Mouse (Mus musculus) intestine, embryonic 14.5 days (tissue): Measurements from ENCODE around the gene Sgcd. TPM values are rescaled to one million over a fixed set of nuclear protein-coding genes. Genes with fewer than 3 reads are reported as not detected.
"Not testable (repeated sequence)": the region's sequence is repeated elsewhere in the genome, so short reads cannot be mapped to it uniquely, and the experiment has no call there.

Experiments
- ATAC-seq: fragments of 200-750 bp; cut with Nextera tagmentation; replicated peaks from 2 replicates; pipeline ENCODE4 v1.8.0; 2017; ENCODE audit warnings: low read depth, moderate number of reproducible peaks, moderate TSS enrichment, moderate library complexity; ENCODE audit not compliant: low FRiP score, low TSS enrichment
- DNase-seq: peaks from one replicate; pipeline ENCODE4 v3.0.0-alpha.2; 2018; ENCODE audit warnings: low spot score
- H3K27ac ChIP-seq: fragments of 300-500 bp; sonication (generic); 2 replicates; pipeline ENCODE4 v1.5.1; 2014; ENCODE audit warnings: low read depth, mild to moderate bottlenecking, control low read depth
- H3K27me3 ChIP-seq: fragments of 300-500 bp; sonication (generic); replicated peaks from 2 replicates; pipeline ENCODE4 v1.6.1; 2014; ENCODE audit warnings: low read length, control low read depth; ENCODE audit not compliant: control insufficient read depth, insufficient read depth
- H3K36me3 ChIP-seq: fragments of 300-500 bp; sonication (generic); 2 replicates; pipeline ENCODE4 v1.6.1; 2014; ENCODE audit warnings: low read length, control low read depth; ENCODE audit not compliant: control insufficient read depth, insufficient read depth
- H3K4me1 ChIP-seq: fragments of 300-500 bp; sonication (generic); replicated peaks from 2 replicates; pipeline ENCODE4 v1.6.1; 2014; ENCODE audit warnings: low read length, control low read depth, mixed read lengths; ENCODE audit not compliant: control insufficient read depth, insufficient read depth
- H3K4me2 ChIP-seq: fragments of 300-500 bp; sonication (generic); 2 replicates; pipeline ENCODE4 v1.6.1; 2014; ENCODE audit warnings: low read length
- H3K4me3 ChIP-seq: fragments of 300-500 bp; sonication (generic); 2 replicates; pipeline ENCODE4 v1.5.1; 2014; ENCODE audit warnings: low read depth, low read length, control low read depth, mixed read lengths
- H3K9ac ChIP-seq: fragments of 300-500 bp; sonication (generic); 2 replicates; pipeline ENCODE4 v1.6.1; 2014; ENCODE audit warnings: mild to moderate bottlenecking, low read length
- H3K9me3 ChIP-seq: fragments of 300-500 bp; sonication (generic); 2 replicates; pipeline ENCODE4 v1.6.1; 2016; ENCODE audit warnings: low read length, control low read depth; ENCODE audit not compliant: control insufficient read depth
- WGBS: fragments of 180-500 bp; shearing (Covaris S2); extraction: QIAGEN DNeasy Blood & Tissue Kit; methylation state at CpG from one replicate; pipeline ENCODE4 v1.1.7; 2014; 5-methylcytosine and 5-hydroxymethylcytosine counted together
- polyA plus RNA-seq: library from polyadenylated mRNA; unstranded; fragments of >200 nt; fragmentation: Nextera tagmentation; extraction: Ambion mirVana; gene quantifications from 2 replicates; pipeline ENCODE4 v1.2.1, GENCODE M21; 2014

Sgcd gene
- polyA plus RNA-seq, 1 experiment from 2014 or later: 4.3 TPM

DNA sequence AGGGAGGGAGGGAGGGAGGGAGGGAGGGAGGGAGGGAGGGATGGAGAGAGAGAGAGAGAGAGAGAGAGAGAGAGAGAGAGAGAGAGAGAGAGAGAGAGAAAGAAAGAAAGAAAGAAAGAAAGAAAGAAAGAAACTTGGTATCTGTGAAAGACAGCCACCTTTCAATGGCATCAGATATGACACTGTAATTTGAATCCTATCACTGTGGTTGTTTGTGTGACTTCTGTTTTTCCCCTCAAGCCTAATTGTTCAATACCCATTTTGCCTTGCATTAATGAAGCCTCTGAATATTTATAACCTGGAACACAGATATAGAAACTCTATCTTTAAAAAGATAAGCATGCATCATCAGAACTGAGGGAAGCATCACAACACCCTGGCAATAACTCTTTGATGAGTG lies 528.1 kb downstream of the Sgcd start:
- ATAC-seq, H3K4me2 ChIP-seq, H3K4me1 ChIP-seq, H3K36me3 ChIP-seq, H3K27me3 ChIP-seq, DNase-seq, H3K9ac ChIP-seq, H3K4me3 ChIP-seq, H3K9me3 ChIP-seq, H3K27ac ChIP-seq: not testable (repeated sequence)

DNA sequence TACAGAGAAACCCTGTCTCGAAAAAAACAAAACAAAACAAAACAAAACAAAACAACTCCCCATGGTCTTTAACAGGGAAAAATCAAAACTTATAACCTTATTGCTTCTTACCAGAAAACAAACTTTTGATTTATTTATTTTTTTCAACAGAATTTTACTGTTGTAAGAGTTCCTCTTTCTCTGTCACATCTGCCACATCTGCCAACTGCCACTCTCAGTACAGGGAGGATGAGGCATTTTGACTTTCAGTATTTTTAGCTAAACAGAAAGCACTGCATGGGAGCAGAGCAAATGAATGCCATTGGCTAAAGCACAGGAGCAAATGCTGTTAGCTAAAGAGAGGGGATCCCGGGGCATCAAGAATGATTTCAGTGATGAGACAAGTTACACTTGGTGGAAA lies 528.6 kb downstream of the Sgcd start:
- Histone ChIP-seq H3K4me2 (no peak overlapping the region), H3K36me3 (no peaks in the 10 kb centered on the region), H3K4me3 (no peak overlapping the region), H3K9ac (no peak overlapping the region), H3K9me3 (no peaks in the 10 kb centered on the region), H3K4me1 (no peaks in the 10 kb centered on the region), H3K27me3 (no peaks in the 10 kb centered on the region), H3K27ac (no peak overlapping the region)
- no peak for DNase-seq
- WGBS: 68% methylated on average over 2 of the region's 2 CpGs
- no peak for ATAC-seq

DNA sequence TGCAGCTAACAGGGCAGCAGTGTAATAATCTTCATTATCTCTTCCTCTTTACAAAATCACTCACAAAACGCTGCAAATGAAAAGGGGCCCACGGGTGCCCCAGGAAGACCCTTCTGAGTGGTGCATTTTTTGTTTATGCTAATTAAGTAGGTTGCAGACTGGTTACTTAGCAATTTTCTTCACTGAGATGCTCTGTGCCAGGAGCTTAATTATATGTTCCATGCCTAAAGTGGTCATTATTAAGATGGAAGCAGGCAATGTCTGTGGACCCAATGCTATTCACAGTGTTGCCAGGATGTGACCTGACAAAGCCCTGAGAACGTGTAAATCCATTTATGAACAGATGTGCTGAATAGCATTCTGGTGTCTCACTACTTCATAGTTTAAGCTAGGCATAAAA lies 529.6 kb downstream of the Sgcd start:
- H3K4me3 ChIP-seq: no peak overlapping the region
- ATAC-seq (no peak), DNase-seq (no peak)
- H3K9ac ChIP-seq: no peak overlapping the region
- H3K4me1 ChIP-seq: no peaks in the 10 kb centered on the region
- H3K36me3 ChIP-seq: no peaks in the 10 kb centered on the region
- H3K27me3 ChIP-seq: no peaks in the 10 kb centered on the region
- H3K4me2 ChIP-seq: no peak overlapping the region
- no peaks in the 10 kb centered on the region for H3K9me3 ChIP-seq
- no peak overlapping the region for H3K27ac ChIP-seq
- WGBS: 71% methylated on average over 3 of the region's 3 CpGs

DNA sequence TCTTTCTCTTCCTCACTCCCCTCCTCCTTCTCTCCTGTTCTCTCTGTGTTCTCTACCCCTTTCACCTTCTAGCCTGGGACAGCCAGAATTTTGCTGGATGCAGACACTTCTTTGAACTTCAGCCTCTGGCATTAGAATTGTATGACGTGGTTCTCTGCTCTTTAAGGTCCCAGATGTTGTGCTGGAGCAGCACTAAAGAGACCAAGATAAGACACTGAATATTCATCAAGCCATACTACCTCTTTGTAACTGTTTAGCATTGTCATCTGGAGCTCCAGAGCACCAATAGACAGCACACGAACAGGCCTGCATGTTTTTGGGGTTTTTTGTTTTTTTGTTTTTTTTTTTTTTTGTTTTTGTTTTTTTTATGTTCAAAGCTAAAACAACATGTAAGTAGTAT lies 541.0 kb downstream of the Sgcd start:
- ATAC-seq (no peak), DNase-seq (no peak)
- Histone ChIP-seq H3K4me1 (no peaks in the 10 kb centered on the region), H3K9ac (no peak overlapping the region), H3K36me3 (no peaks in the 10 kb centered on the region), H3K4me3 (no peak overlapping the region), H3K27me3 (no peaks in the 10 kb centered on the region), H3K9me3 (no peaks in the 10 kb centered on the region), H3K4me2 (no peak overlapping the region), H3K27ac (no peak overlapping the region)
- WGBS: 58% methylated on average over 2 of the region's 2 CpGs

DNA sequence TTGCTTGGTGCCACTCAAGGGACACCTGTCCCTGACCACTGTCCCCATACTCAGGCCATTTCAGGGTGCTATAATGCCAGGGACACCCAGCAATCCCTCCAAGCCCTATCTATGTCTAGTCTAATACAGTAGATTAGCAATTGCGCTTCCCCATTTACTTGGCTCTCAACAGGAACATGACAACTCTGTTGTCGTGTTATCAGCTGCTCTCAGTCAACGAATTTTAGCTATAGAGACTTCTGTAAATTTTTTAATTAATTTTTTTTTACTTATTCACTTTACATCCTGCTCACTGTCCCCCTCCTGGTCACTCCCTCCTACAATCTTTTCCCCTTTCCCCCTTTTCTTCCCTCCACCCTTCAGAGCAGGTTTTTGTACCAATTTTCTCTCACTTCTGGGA lies 542.4 kb downstream of the Sgcd start:
- H3K9ac ChIP-seq: no peak overlapping the region
- no peak for ATAC-seq

DNA sequence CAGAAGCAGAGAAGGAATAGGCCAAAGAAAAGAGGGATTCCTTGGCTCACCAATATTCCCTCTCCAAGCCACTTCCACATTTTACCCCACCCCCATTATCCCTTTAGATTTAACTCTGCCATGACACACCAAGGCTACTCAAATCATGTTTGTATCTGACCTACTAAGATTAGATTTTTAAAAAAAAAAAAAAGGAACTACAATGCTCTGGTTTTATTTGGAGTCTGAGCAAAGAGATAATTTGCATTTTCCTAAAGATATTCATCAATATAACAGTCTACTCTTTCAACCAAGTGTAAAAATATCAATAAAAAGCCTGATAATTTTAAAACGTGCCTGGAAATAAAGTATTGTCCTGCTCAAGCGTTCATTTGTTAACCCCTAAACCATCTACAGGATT lies 543.1 kb downstream of the Sgcd start:
- H3K4me1 ChIP-seq: no peaks in the 10 kb centered on the region
- ATAC-seq (no peak), DNase-seq (no peak)
- no peak overlapping the region for H3K9ac ChIP-seq
- H3K27ac ChIP-seq: no peak overlapping the region
- H3K27me3 ChIP-seq: no peaks in the 10 kb centered on the region
- H3K36me3 ChIP-seq: no peaks in the 10 kb centered on the region
- H3K4me2 ChIP-seq: no peak overlapping the region
- no peaks in the 10 kb centered on the region for H3K9me3 ChIP-seq
- 69% methylated on average over 2 of the region's 2 CpGs for WGBS
- H3K4me3 ChIP-seq: no peak overlapping the region

More for the DNA sequence above, 542.4 kb downstream of the Sgcd start:
- no peak for DNase-seq
- H3K27ac ChIP-seq: no peak overlapping the region
- H3K4me2 ChIP-seq: no peak overlapping the region
- H3K36me3 ChIP-seq: no peaks in the 10 kb centered on the region
- H3K4me3 ChIP-seq: no peak overlapping the region
- 85% methylated on average over 3 of the region's 3 CpGs for WGBS
- H3K9me3 ChIP-seq: no peaks in the 10 kb centered on the region
- no peaks in the 10 kb centered on the region for H3K4me1 ChIP-seq
- no peaks in the 10 kb centered on the region for H3K27me3 ChIP-seq

DNA sequence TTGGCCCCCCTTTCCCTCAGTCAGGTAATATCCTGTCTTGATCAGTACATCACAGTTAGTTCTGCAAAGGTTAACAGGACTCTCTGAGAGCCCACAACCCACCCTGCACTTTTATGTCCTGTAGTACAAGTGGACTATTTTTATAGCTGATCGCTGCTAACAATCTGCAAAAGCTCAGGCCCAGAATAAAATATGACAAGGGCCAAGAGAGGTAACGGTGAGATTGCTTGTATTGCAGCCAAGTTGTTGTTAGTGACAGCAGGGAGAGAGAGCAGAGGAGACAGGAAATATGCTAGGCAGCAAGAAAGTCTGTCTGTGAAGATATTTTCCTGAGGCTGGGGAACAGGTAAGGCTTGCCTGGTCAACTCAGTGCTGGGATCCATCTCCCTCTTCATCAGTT lies 546.5 kb downstream of the Sgcd start:
- H3K4me1 ChIP-seq: no peaks in the 10 kb centered on the region
- no peak for ATAC-seq
- H3K4me2 ChIP-seq: no peak overlapping the region
- H3K27me3 ChIP-seq: no peaks in the 10 kb centered on the region
- H3K9me3 ChIP-seq: no peaks in the 10 kb centered on the region
- no peak overlapping the region for H3K9ac ChIP-seq
- no peaks in the 10 kb centered on the region for H3K36me3 ChIP-seq
- DNase-seq: no peak
- H3K27ac ChIP-seq: no peak overlapping the region
- no peak overlapping the region for H3K4me3 ChIP-seq
- 32% methylated on average over 2 of the region's 2 CpGs for WGBS

DNA sequence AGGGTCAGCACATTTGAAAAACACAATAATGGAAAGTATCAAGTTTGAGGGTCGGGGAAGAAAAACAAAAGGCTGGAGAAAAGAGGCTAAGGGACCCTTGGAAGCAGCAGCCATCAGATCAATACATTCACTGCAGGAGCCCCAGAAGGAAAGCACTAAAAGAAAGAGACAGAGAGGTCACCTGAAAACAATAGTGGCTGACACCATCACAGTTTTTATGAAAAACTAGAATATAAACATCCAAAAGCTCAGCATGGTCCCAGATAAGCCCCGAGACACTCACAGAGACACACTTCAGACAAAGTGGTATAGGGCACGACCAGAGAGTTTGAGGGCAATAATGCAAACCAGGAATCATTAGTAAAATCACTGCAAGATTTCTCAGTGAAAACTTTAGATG lies 589.2 kb downstream of the Sgcd start:
- Histone ChIP-seq H3K9ac (no peak overlapping the region), H3K36me3 (no peaks in the 10 kb centered on the region), H3K27me3 (no peaks in the 10 kb centered on the region), H3K4me1 (no peaks in the 10 kb centered on the region), H3K9me3 (no peaks in the 10 kb centered on the region), H3K4me2 (no peak overlapping the region), H3K4me3 (no peak overlapping the region), H3K27ac (no peak overlapping the region)
- ATAC-seq (no peak), DNase-seq (no peak)
- WGBS: 50% methylated on average over 3 of the region's 3 CpGs

DNA sequence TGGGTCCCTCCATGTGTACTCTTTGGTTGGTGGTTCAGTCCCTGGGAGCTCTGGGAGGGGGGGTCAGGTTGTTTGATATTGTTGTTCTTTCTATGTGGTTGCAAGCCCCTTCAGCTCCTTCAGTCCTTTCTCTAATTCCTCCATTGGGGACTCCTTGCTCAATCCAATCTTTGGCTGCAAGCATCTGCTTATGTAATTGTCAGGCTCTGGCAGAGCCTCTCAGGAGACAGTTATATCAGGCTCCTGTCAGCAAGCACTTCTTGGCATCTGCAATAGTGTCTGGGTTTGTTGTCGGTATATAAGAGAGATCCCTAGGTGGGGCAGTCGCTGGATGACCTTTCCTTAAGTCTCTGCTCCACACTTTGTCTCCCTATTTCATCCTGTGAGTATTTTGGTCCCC lies 598.0 kb downstream of the Sgcd start:
- not testable (repeated sequence) for H3K9ac ChIP-seq, H3K9me3 ChIP-seq, H3K4me2 ChIP-seq, H3K4me1 ChIP-seq, DNase-seq, H3K27me3 ChIP-seq, H3K4me3 ChIP-seq, H3K36me3 ChIP-seq, ATAC-seq, H3K27ac ChIP-seq
- 63% methylated on average over 2 of the region's 2 CpGs for WGBS
